Mouse (Mus musculus) brain, embryonic 14.5 days (tissue): Measurements from ENCODE around the gene Cyp1a2. TPM values are rescaled to one million over a fixed set of nuclear protein-coding genes. Genes with fewer than 3 reads are reported as not detected.
A peak's percentile ranks its signal among the peaks of the same experiment; 100 is the strongest.

Experiments used
- DNase-seq: peaks from one replicate; pipeline ENCODE4 v3.0.0-alpha.2; 2011; ENCODE audit warnings: low read depth
- CTCF ChIP-seq: fragments of 200-500 bp; IDR thresholded peaks from 2 replicates; pipeline ENCODE4 v1.5.1; 2012; ENCODE audit warnings: inconsistent platforms, mild to moderate bottlenecking, moderate library complexity, borderline replicate concordance; ENCODE audit not compliant: insufficient read depth, insufficient read length; ENCODE audit errors: extremely low read depth
- POLR2A ChIP-seq: fragments of 200-500 bp; IDR thresholded peaks from 2 replicates; pipeline ENCODE4 v1.6.1; 2012; ENCODE audit warnings: mild to moderate bottlenecking, inconsistent platforms, borderline replicate concordance; ENCODE audit not compliant: poor library complexity, insufficient read depth, insufficient read length, severe bottlenecking; ENCODE audit errors: extremely low read depth
- polyA plus RNA-seq: library from polyadenylated mRNA; depleted of rRNA; stranded (reverse); fragments of >200 nt; gene quantifications from 2 replicates; pipeline ENCODE4 v1.2.3, GENCODE M21; 2012

Gene Cyp1a2
- polyA plus RNA-seq, 1 experiment: not detected

GRCm38 (mm10) chr9:57654966-57655365 is 28.5 kb downstream of the Cyp1a2 start:
- DNase-seq: no peak
- TF ChIP-seq CTCF (no peak), POLR2A (no peak)

- TF ChIP-seq POLR2A (no peak), CTCF (no peak)
- DNase-seq: no peak
These were observed 30.2 kb downstream of the Cyp1a2 start, which contains the start of gene Csk for GRCm38 (mm10) chr9:57653283-57653682. Gene Csk, minus strand, starts transcription at chr9:57653631.

GRCm38 (mm10) chr9:57652855-57653254 is 30.6 kb downstream of the Cyp1a2 start:
- DNase-seq: peak; percentile 44
- no peak for TF ChIP-seq POLR2A
- no peak for TF ChIP-seq CTCF

GRCm38 (mm10) chr9:57652351-57652750 is 31.2 kb downstream of the Cyp1a2 start:
- DNase-seq: no peak
- no peak for TF ChIP-seq CTCF
- no peak for TF ChIP-seq POLR2A

- TF ChIP-seq POLR2A: no peak
- TF ChIP-seq CTCF: no peak
- peak; percentile 60 for DNase-seq
These were observed 32.7 kb downstream of the Cyp1a2 start for GRCm38 (mm10) chr9:57650786-57651311.

- TF ChIP-seq CTCF (no peak), POLR2A (no peak)
- DNase-seq: no peak
These were observed 33.2 kb downstream of the Cyp1a2 start for GRCm38 (mm10) chr9:57650130-57650785.

GRCm38 (mm10) chr9:57647286-57648108 is 36.0 kb downstream of the Cyp1a2 start:
- TF ChIP-seq CTCF (no peak), POLR2A (no peak)
- no peak for DNase-seq

- TF ChIP-seq POLR2A (no peak), CTCF (no peak)
- DNase-seq: no peak
These were observed 36.9 kb downstream of the Cyp1a2 start for GRCm38 (mm10) chr9:57646551-57647103.

GRCm38 (mm10) chr9:57644944-57645893 is 38.3 kb downstream of the Cyp1a2 start:
- TF ChIP-seq CTCF: peak; percentile 95
- peak; percentile 95 for TF ChIP-seq POLR2A
- peak; percentile 96 for DNase-seq

- TF ChIP-seq CTCF: no peak
- TF ChIP-seq POLR2A: no peak
- DNase-seq: peak; percentile 46
These were observed 39.0 kb downstream of the Cyp1a2 start for GRCm38 (mm10) chr9:57644442-57644943.

- no peak for DNase-seq
- no peak for TF ChIP-seq CTCF
- no peak for TF ChIP-seq POLR2A
These were observed 39.7 kb downstream of the Cyp1a2 start for GRCm38 (mm10) chr9:57643856-57644180.
